Mouse (Mus musculus): ENCODE results near the gene Mfap3. TPM values are rescaled to one million over a fixed set of nuclear protein-coding genes. Genes with fewer than 3 reads are reported as not detected.
"Not testable (repeated sequence)": the region's sequence is repeated elsewhere in the genome, so short reads cannot be mapped to it uniquely, and the experiment has no call there.

Mfap3 gene
- total RNA-seq, 2 experiments from 2014 or later: 26.8 to 27.6 TPM

- peak; percentile 25 for DNase-seq
Measured at GRCm38 (mm10) chr11:57531300-57531950, 13.0 kb downstream of the Mfap3 start.

- no peak for DNase-seq
Measured at GRCm38 (mm10) chr11:57532306-57532705, 13.8 kb downstream of the Mfap3 start.

- no peak for DNase-seq
Measured at GRCm38 (mm10) chr11:57535912-57536311, 17.4 kb downstream of the Mfap3 start.

GRCm38 (mm10) chr11:57539841-57540418, 21.5 kb downstream of the Mfap3 start:
- DNase-seq: no peak

- DNase-seq: no peak
Measured at GRCm38 (mm10) chr11:57540681-57541080, 22.2 kb downstream of the Mfap3 start.

- DNase-seq: peak; percentile 91
Measured at GRCm38 (mm10) chr11:57548618-57549550, 30.4 kb downstream of the Mfap3 start.

- DNase-seq: no peak
Measured at GRCm38 (mm10) chr11:57550230-57550629, 31.8 kb downstream of the Mfap3 start.

GRCm38 (mm10) chr11:57551016-57551415, 32.6 kb downstream of the Mfap3 start:
- no peak for DNase-seq

- no peak for DNase-seq
Measured at GRCm38 (mm10) chr11:57553015-57553780, 34.7 kb downstream of the Mfap3 start.

- not testable (repeated sequence) for DNase-seq
Measured at GRCm38 (mm10) chr11:57557936-57558335, 39.5 kb downstream of the Mfap3 start.

GRCm38 (mm10) chr11:57564564-57564963, 46.1 kb downstream of the Mfap3 start:
- DNase-seq: no peak

GRCm38 (mm10) chr11:57566091-57567035, 47.9 kb downstream of the Mfap3 start:
- DNase-seq: no peak

GRCm38 (mm10) chr11:57568950-57569490, 50.6 kb downstream of the Mfap3 start:
- no peak for DNase-seq

- no peak for DNase-seq
Measured at GRCm38 (mm10) chr11:57571035-57571434, 52.6 kb downstream of the Mfap3 start.

- DNase-seq: no peak
Measured at GRCm38 (mm10) chr11:57573686-57574274, 55.3 kb downstream of the Mfap3 start.

- no peak for DNase-seq
Measured at GRCm38 (mm10) chr11:57576871-57577515, 58.5 kb downstream of the Mfap3 start.

- no peak for DNase-seq
Measured at GRCm38 (mm10) chr11:57582818-57583635, 64.6 kb downstream of the Mfap3 start.
